Mouse (Mus musculus) left cerebral cortex, adult 8-10 months (tissue): ENCODE data around the gene Trabd2b. TPM values are rescaled to one million over a fixed set of nuclear protein-coding genes. Genes with fewer than 3 reads are reported as not detected.
A peak's percentile ranks its signal among the peaks of the same experiment; 100 is the strongest.

Source experiments
- DNase-seq, 2 experiments: peaks; one replicate each; pipeline ENCODE4 v3.0.0; 2022; ENCODE audit warnings: low spot score in 2 of 2
- total RNA-seq, 4 experiments: library from RNA; stranded (reverse); gene quantifications; 2 replicates each; pipeline ENCODE4 v1.2.4; 2022

Trabd2b gene
- total RNA-seq, 4 experiments from 2014 or later = 4.7 to 5.3 (median 4.9) TPM

GRCm38 (mm10) chr4:114442186-114442585 is 35.7 kb downstream of the Trabd2b start:
- no peak for DNase-seq

GRCm38 (mm10) chr4:114442661-114443060 is 36.1 kb downstream of the Trabd2b start:
- DNase-seq = no peak

- DNase-seq = peak in 1 of 2 experiments; percentile 61
These were observed 42.0 kb downstream of the Trabd2b start for GRCm38 (mm10) chr4:114448393-114449052.

- no peak for DNase-seq
These were observed 46.6 kb downstream of the Trabd2b start for GRCm38 (mm10) chr4:114453101-114453500.

- no peak for DNase-seq
These were observed 47.5 kb downstream of the Trabd2b start for GRCm38 (mm10) chr4:114454016-114454415.

GRCm38 (mm10) chr4:114454495-114455186 is 48.1 kb downstream of the Trabd2b start:
- DNase-seq = no peak

GRCm38 (mm10) chr4:114457111-114457510 is 50.6 kb downstream of the Trabd2b start:
- no peak for DNase-seq

- DNase-seq = peak in 1 of 2 experiments; percentile 38
These were observed 53.1 kb downstream of the Trabd2b start for GRCm38 (mm10) chr4:114459591-114459990.

- peak in 1 of 2 experiments; percentile 81 for DNase-seq
These were observed 53.9 kb downstream of the Trabd2b start for GRCm38 (mm10) chr4:114460401-114460800.

- DNase-seq = peak in 1 of 2 experiments; percentile 69
These were observed 54.6 kb downstream of the Trabd2b start for GRCm38 (mm10) chr4:114461093-114461492.

- no peak for DNase-seq
These were observed 59.1 kb downstream of the Trabd2b start for GRCm38 (mm10) chr4:114465641-114466040.

- no peak for DNase-seq
These were observed 61.0 kb downstream of the Trabd2b start for GRCm38 (mm10) chr4:114467371-114468094.

- no peak for DNase-seq
These were observed 61.5 kb downstream of the Trabd2b start for GRCm38 (mm10) chr4:114468095-114468429.

- no peak for DNase-seq
These were observed 63.4 kb downstream of the Trabd2b start for GRCm38 (mm10) chr4:114469881-114470280.

- no peak for DNase-seq
These were observed 65.6 kb downstream of the Trabd2b start for GRCm38 (mm10) chr4:114472143-114472542.

- no peak for DNase-seq
These were observed 69.8 kb downstream of the Trabd2b start for GRCm38 (mm10) chr4:114476316-114476715.

- no peak for DNase-seq
These were observed 70.7 kb downstream of the Trabd2b start for GRCm38 (mm10) chr4:114477082-114477771.

GRCm38 (mm10) chr4:114481518-114481917 is 75.0 kb downstream of the Trabd2b start:
- no peak for DNase-seq

GRCm38 (mm10) chr4:114484173-114484572 is 77.6 kb downstream of the Trabd2b start:
- DNase-seq = no peak

GRCm38 (mm10) chr4:114485996-114486395 is 79.5 kb downstream of the Trabd2b start:
- no peak for DNase-seq

GRCm38 (mm10) chr4:114486885-114487531 is 80.5 kb downstream of the Trabd2b start:
- no peak for DNase-seq
